Mouse (Mus musculus) midbrain, embryonic 16.5 days (tissue): ENCODE measurements around the gene Srrm4. TPM values are rescaled to one million over a fixed set of nuclear protein-coding genes. Genes with fewer than 3 reads are reported as not detected.
"Not testable (repeated sequence)": the region's sequence is repeated elsewhere in the genome, so short reads cannot be mapped to it uniquely, and the experiment has no call there.

Experiments
- ATAC-seq: fragments of 200-750 bp; cut with Nextera tagmentation; 2 replicates; pipeline ENCODE4 v1.8.0; 2017; ENCODE audit warnings: moderate TSS enrichment
- H3K27ac ChIP-seq: fragments of 300-500 bp; sonication (generic); 2 replicates; pipeline ENCODE4 v1.5.1; 2014; ENCODE audit warnings: mild to moderate bottlenecking, low read length, mixed read lengths
- H3K27me3 ChIP-seq: fragments of 300-500 bp; sonication (generic); 2 replicates; pipeline ENCODE4 v1.6.1; 2014; ENCODE audit warnings: low read depth, low read length, mixed read lengths; ENCODE audit not compliant: control insufficient read depth, insufficient read depth
- H3K36me3 ChIP-seq: fragments of 300-500 bp; sonication (generic); 2 replicates; pipeline ENCODE4 v1.6.1; 2014; ENCODE audit warnings: mild to moderate bottlenecking, low read length, moderate library complexity, mixed read lengths; ENCODE audit not compliant: control insufficient read depth, insufficient read depth
- H3K4me1 ChIP-seq: fragments of 300-500 bp; sonication (generic); 2 replicates; pipeline ENCODE4 v1.6.1; 2014; ENCODE audit warnings: mild to moderate bottlenecking, low read length, mixed read lengths; ENCODE audit not compliant: control insufficient read depth, insufficient read depth
- H3K4me2 ChIP-seq: fragments of 300-500 bp; sonication (generic); 2 replicates; pipeline ENCODE4 v1.6.1; 2014; ENCODE audit warnings: mild to moderate bottlenecking, low read length, mixed read lengths
- H3K4me3 ChIP-seq: fragments of 300-500 bp; sonication (generic); 2 replicates; pipeline ENCODE4 v1.5.1; 2014; ENCODE audit warnings: low read depth, mild to moderate bottlenecking, low read length, moderate library complexity, mixed read lengths
- H3K9ac ChIP-seq: fragments of 300-500 bp; sonication (generic); 2 replicates; pipeline ENCODE4 v1.6.1; 2014; ENCODE audit warnings: low read depth, low read length, mixed read lengths
- H3K9me3 ChIP-seq: fragments of 300-500 bp; sonication (generic); replicated peaks from 2 replicates; pipeline ENCODE4 v1.6.1; 2014; ENCODE audit warnings: mild to moderate bottlenecking, low read length, mixed read lengths; ENCODE audit not compliant: control insufficient read depth, poor library complexity, severe bottlenecking
- WGBS: fragments of 180-500 bp; shearing (Covaris S2); extraction: QIAGEN DNeasy Blood & Tissue Kit; methylation state at CpG from one replicate; pipeline ENCODE4 v1.1.7; 2014; 5-methylcytosine and 5-hydroxymethylcytosine counted together
- polyA plus RNA-seq: library from polyadenylated mRNA; unstranded; fragments of >200 nt; fragmentation: Nextera tagmentation; extraction: Ambion mirVana; gene quantifications from 2 replicates; pipeline ENCODE4 v1.2.1, GENCODE M21; 2015

Gene Srrm4
- polyA plus RNA-seq, 1 experiment from 2014 or later: 16.6 TPM

- H3K4me2 ChIP-seq: no peak overlapping the region
- no peaks in the 10 kb centered on the region for H3K27me3 ChIP-seq
- no peaks in the 10 kb centered on the region for H3K9me3 ChIP-seq
- no peak overlapping the region for H3K27ac ChIP-seq
- 0 out of 2 replicates have a peak, but pooled peaks cover 5% of the 10 kb centered on the region for H3K4me1 ChIP-seq
- peak; percentile 54; the same call in 1 of the 2 replicates for ATAC-seq
- H3K36me3 ChIP-seq: no peaks in the 10 kb centered on the region
- no peak overlapping the region for H3K9ac ChIP-seq
- H3K4me3 ChIP-seq: no peak overlapping the region
These were observed 155.5 kb downstream of the Srrm4 start for GRCm38 (mm10) chr5:116436117-116436516.

DNA sequence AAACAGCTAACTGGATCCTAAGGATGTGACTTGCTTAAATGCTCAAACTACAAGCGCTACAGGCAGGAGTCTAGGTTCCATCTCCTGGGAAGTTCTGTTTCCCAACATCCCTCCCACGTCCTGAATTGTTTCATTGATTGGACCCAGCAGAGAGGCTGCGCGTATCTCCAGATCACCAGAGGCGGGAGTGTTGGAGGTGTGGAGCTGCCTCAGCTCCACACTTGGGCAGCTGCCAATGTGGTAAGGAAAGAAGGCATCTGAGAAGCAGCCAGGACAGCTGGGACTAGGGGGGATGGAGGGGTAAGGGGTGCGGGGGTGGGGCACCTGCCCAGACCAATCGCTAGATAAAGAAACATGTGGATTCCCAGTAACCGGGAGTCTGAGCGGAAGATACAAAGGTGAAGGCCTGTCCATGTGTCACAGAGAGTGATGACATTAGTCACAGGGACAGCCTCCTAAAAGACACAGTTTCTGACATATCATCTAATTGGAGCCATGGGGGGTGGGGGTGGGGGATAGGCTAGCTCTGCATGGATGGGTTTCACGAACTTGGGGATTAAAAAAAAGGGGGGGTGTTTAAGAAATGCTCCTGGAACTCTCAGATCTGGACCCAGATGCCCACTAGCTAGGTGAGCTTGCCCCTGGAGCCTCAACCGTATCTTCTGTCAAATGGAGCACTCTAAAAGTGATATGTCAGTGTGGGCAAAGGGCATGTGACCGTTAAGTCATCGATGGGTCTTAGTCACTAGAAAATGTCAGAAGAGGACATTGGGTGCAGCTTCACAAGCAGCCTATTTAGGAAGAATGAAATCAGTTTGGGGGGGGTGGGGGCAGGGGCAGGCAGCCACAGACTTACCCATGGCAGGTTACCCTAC lies 156.4 kb downstream of the Srrm4 start:
- ATAC-seq: no peak
- no peaks in the 10 kb centered on the region for H3K36me3 ChIP-seq
- H3K27ac ChIP-seq: no peak overlapping the region
- H3K4me3 ChIP-seq: no peak overlapping the region
- H3K9ac ChIP-seq: no peak overlapping the region
- 0 out of 2 replicates have a peak, but pooled peaks cover 5% of the 10 kb centered on the region for H3K4me1 ChIP-seq
- no peaks in the 10 kb centered on the region for H3K27me3 ChIP-seq
- H3K9me3 ChIP-seq: no peaks in the 10 kb centered on the region
- no peak overlapping the region for H3K4me2 ChIP-seq
- 52% methylated on average over 13 of the region's 13 CpGs for WGBS

- Histone ChIP-seq H3K36me3 (no peaks in the 10 kb centered on the region), H3K27me3 (no peaks in the 10 kb centered on the region), H3K4me3 (no peak overlapping the region), H3K4me1 (0 out of 2 replicates have a peak, but pooled peaks cover 5% of the 10 kb centered on the region), H3K9ac (no peak overlapping the region), H3K4me2 (no peak overlapping the region), H3K9me3 (no peaks in the 10 kb centered on the region), H3K27ac (no peak overlapping the region)
- 49% methylated on average over 7 of the region's 7 CpGs for WGBS
- no peak for ATAC-seq
These were observed 158.7 kb downstream of the Srrm4 start for GRCm38 (mm10) chr5:116432871-116433270.

GRCm38 (mm10) chr5:116426701-116427100 lies 164.9 kb downstream of the Srrm4 start:
- no peak overlapping the region for H3K4me3 ChIP-seq
- no peak for ATAC-seq
- H3K9ac ChIP-seq: no peak overlapping the region
- no peak overlapping the region for H3K4me2 ChIP-seq
- H3K36me3 ChIP-seq: no peaks in the 10 kb centered on the region
- 85% methylated on average over 2 of the region's 2 CpGs for WGBS
- peaks cover 8% of the 10 kb centered on the region for H3K4me1 ChIP-seq
- no peaks in the 10 kb centered on the region for H3K9me3 ChIP-seq
- no peaks in the 10 kb centered on the region; the same call in 1 of the 2 replicates for H3K27me3 ChIP-seq
- H3K27ac ChIP-seq: no peak overlapping the region

GRCm38 (mm10) chr5:116425709-116426108 lies 165.9 kb downstream of the Srrm4 start:
- not testable (repeated sequence) for H3K27ac ChIP-seq, H3K4me2 ChIP-seq, H3K9me3 ChIP-seq, H3K9ac ChIP-seq, H3K36me3 ChIP-seq, H3K4me3 ChIP-seq, H3K4me1 ChIP-seq, H3K27me3 ChIP-seq, ATAC-seq
- 80% methylated on average over 3 of the region's 3 CpGs for WGBS

GRCm38 (mm10) chr5:116425273-116425672 lies 166.3 kb downstream of the Srrm4 start:
- Histone ChIP-seq H3K4me1 (peaks cover 10% of the 10 kb centered on the region), H3K36me3 (no peaks in the 10 kb centered on the region), H3K27ac (no peak overlapping the region), H3K27me3 (no peaks in the 10 kb centered on the region; the same call in 1 of the 2 replicates), H3K9me3 (no peaks in the 10 kb centered on the region), H3K4me3 (no peak overlapping the region), H3K4me2 (no peak overlapping the region), H3K9ac (no peak overlapping the region)
- 80% methylated on average over 7 of the region's 7 CpGs for WGBS
- ATAC-seq: no peak

GRCm38 (mm10) chr5:116423746-116424145 lies 167.9 kb downstream of the Srrm4 start:
- WGBS: 85% methylated on average over 8 of the region's 8 CpGs
- H3K36me3 ChIP-seq: no peaks in the 10 kb centered on the region
- H3K4me2 ChIP-seq: no peak overlapping the region
- H3K9me3 ChIP-seq: no peaks in the 10 kb centered on the region
- H3K9ac ChIP-seq: no peak overlapping the region
- peaks cover 10% of the 10 kb centered on the region for H3K4me1 ChIP-seq
- ATAC-seq: no peak
- H3K27me3 ChIP-seq: no peaks in the 10 kb centered on the region; the same call in 1 of the 2 replicates
- no peak overlapping the region for H3K4me3 ChIP-seq
- H3K27ac ChIP-seq: no peak overlapping the region

DNA sequence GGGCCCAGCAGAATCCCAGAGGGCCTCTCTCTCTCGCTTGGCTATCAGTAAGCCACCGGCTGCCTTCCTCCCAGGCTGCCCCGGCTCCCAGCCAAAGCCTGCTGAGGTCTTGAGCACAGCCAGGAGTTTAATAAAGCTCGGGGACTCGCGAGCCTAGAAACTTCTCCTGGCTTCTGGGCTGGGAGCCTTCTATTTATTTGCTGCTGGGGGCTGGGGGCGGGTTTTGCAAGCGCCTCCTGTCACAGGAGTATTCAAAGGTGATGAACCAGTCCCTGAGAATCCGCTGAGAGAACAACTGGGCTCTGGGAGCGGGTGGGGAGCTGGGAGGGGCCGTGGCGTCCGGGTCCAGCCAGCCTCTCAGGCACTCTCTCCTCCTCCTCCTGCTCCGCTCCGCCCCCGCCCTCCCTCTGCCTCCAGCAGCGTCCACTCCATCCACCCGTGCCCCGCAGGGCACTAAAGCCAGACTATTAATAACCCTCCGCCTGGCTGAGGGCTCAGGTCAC lies 168.9 kb downstream of the Srrm4 start, which contains the start of gene Hspb8:
Gene Hspb8 (minus strand): TSS at position 166 of the 503 bp plus-strand sequence.
- H3K36me3 ChIP-seq: no peaks in the 10 kb centered on the region
- under 1% methylated on average over 18 of the region's 20 CpGs for WGBS
- peak within 1 kb of the TSS; percentile 19; the same call in 1 of the 2 replicates for H3K27ac ChIP-seq
- no peak for ATAC-seq
- peak within 1 kb of the TSS; percentile 15; the same call in 1 of the 2 replicates for H3K9ac ChIP-seq
- H3K27me3 ChIP-seq: no peaks in the 10 kb centered on the region; the same call in 1 of the 2 replicates
- H3K4me3 ChIP-seq: peak within 1 kb of the TSS; percentile 16; the same call in 1 of the 2 replicates
- H3K4me2 ChIP-seq: peak within 1 kb of the TSS; percentile 48
- no peaks in the 10 kb centered on the region for H3K9me3 ChIP-seq
- H3K4me1 ChIP-seq: peaks cover 10% of the 10 kb centered on the region
